Mouse (Mus musculus): ENCODE data around the gene Tead2.

DNA sequence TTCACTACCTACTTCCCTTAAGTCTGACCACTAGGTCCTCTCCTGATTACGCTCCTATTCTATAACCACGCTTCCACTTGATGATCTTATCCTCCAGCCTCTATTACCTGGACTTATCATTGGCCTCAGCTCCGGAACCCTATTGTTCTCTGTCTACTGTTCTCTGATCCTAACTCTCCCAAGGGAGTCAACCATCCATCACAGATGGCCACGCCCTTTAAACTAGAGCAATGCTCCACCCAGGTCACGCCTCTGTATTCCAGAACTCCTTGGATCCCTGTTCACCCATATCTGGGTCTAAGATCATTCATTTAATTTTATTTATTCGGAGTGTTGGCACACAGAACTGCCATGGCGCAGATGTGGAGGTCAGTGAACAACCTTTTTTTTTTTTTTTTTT lies 3.2 kb upstream of the Tead2 start:
- TF ChIP-seq CTCF (IDR thresholded peaks at IDR 0.05; ENCODE audit: borderline replicate concordance, extremely low read depth, insufficient read depth, insufficient read length) (no peak), POLR2A (IDR thresholded peaks at IDR 0.05; ENCODE audit: borderline replicate concordance, extremely low read depth, insufficient read depth, insufficient read length, poor library complexity, severe bottlenecking) (no peak)

Measured in brain, embryonic 14.5 days (tissue).